Mouse (Mus musculus) adrenal gland, postnatal 25 days (tissue): ENCODE results near the gene Uvssa. TPM values are rescaled to one million over a fixed set of nuclear protein-coding genes. Genes with fewer than 3 reads are reported as not detected.
"Not testable (repeated sequence)": the region's sequence is repeated elsewhere in the genome, so short reads cannot be mapped to it uniquely, and the experiment has no call there.

ENCODE experiments used
- DNase-seq: peaks from one replicate; pipeline ENCODE4 v3.0.0; 2021; ENCODE audit warnings: mixed read lengths
- long read RNA-seq: library from polyadenylated mRNA; stranded (forward); transcript quantifications from one replicate; pipeline ENCODE4 v2.0.0, GENCODE M21; 2021
- total RNA-seq: library from RNA; stranded (reverse); gene quantifications from 2 replicates; pipeline ENCODE4 v1.2.3, GENCODE M21; 2021

The Uvssa gene
- total RNA-seq: 7.7 and 12.2 TPM in 2 replicates
- long read RNA-seq, partial matches to known transcripts: 0 of 3 reads
- long read RNA-seq, other reads (novel, unspliced or antisense): 3 of 3 reads

- peak; percentile 99 for DNase-seq
Measured at GRCm38 (mm10) chr5:33378302-33378854, at the start of gene Uvssa. TSS of gene Uvssa (plus strand) at chr5:33378549.

GRCm38 (mm10) chr5:33334381-33335272 is 43.7 kb upstream of the Uvssa start:
- no peak for DNase-seq

GRCm38 (mm10) chr5:33335273-33335976 is 42.9 kb upstream of the Uvssa start, which contains the start of gene Maea:
TSS of gene Maea (plus strand) at chr5:33335509.
- peak; percentile 95 for DNase-seq

- DNase-seq: peak; percentile 18
Measured at GRCm38 (mm10) chr5:33335977-33336360, 42.4 kb upstream of the Uvssa start.

GRCm38 (mm10) chr5:33337206-33337605 is 41.1 kb upstream of the Uvssa start:
- no peak for DNase-seq

GRCm38 (mm10) chr5:33341165-33341564 is 37.2 kb upstream of the Uvssa start:
- no peak for DNase-seq

GRCm38 (mm10) chr5:33342248-33342647 is 36.1 kb upstream of the Uvssa start:
- not testable (repeated sequence) for DNase-seq

GRCm38 (mm10) chr5:33342821-33343220 is 35.5 kb upstream of the Uvssa start:
- no peak for DNase-seq

GRCm38 (mm10) chr5:33343571-33343970 is 34.8 kb upstream of the Uvssa start:
- DNase-seq: no peak

- DNase-seq: no peak
Measured at GRCm38 (mm10) chr5:33344070-33344469, 34.3 kb upstream of the Uvssa start.

- DNase-seq: no peak
Measured at GRCm38 (mm10) chr5:33347620-33348019, 30.7 kb upstream of the Uvssa start.

GRCm38 (mm10) chr5:33349205-33349604 is 29.1 kb upstream of the Uvssa start:
- DNase-seq: no peak

GRCm38 (mm10) chr5:33349706-33350105 is 28.6 kb upstream of the Uvssa start:
- no peak for DNase-seq

GRCm38 (mm10) chr5:33351556-33352272 is 26.6 kb upstream of the Uvssa start:
- DNase-seq: no peak

GRCm38 (mm10) chr5:33352273-33352645 is 26.1 kb upstream of the Uvssa start:
- DNase-seq: no peak

GRCm38 (mm10) chr5:33353011-33353410 is 25.3 kb upstream of the Uvssa start:
- DNase-seq: no peak

- DNase-seq: no peak
Measured at GRCm38 (mm10) chr5:33357494-33357893, 20.9 kb upstream of the Uvssa start.

- peak; percentile 13 for DNase-seq
Measured at GRCm38 (mm10) chr5:33358467-33358866, 19.9 kb upstream of the Uvssa start.

- no peak for DNase-seq
Measured at GRCm38 (mm10) chr5:33363263-33363662, 15.1 kb upstream of the Uvssa start.

GRCm38 (mm10) chr5:33368651-33369050 is 9.7 kb upstream of the Uvssa start:
- DNase-seq: no peak

GRCm38 (mm10) chr5:33371137-33371536 is 7.2 kb upstream of the Uvssa start:
- peak; percentile 14 for DNase-seq

- DNase-seq: no peak
Measured at GRCm38 (mm10) chr5:33371668-33372067, 6.7 kb upstream of the Uvssa start.
